Mouse (Mus musculus) ES-E14 (cell line): ENCODE measurements around the gene Mansc1. TPM values are rescaled to one million over a fixed set of nuclear protein-coding genes. Genes with fewer than 3 reads are reported as not detected.
"Not testable (repeated sequence)": the region's sequence is repeated elsewhere in the genome, so short reads cannot be mapped to it uniquely, and the experiment has no call there.

Experiments used
- DNase-seq: peaks from one replicate; pipeline ENCODE4 v3.0.0-alpha.2; 2013; ENCODE audit warnings: low read depth, low spot score
- H3K27ac ChIP-seq: 2 replicates; pipeline ENCODE4 v1.5.1; 2012; ENCODE audit warnings: low read depth, mild to moderate bottlenecking, low read length, moderate library complexity, mixed read lengths; ENCODE audit not compliant: poor library complexity, insufficient read depth, severe bottlenecking
- H3K36me3 ChIP-seq: 2 replicates; pipeline ENCODE4 v1.6.1; 2012; ENCODE audit warnings: mild to moderate bottlenecking, low read length, moderate library complexity, mixed read lengths; ENCODE audit not compliant: control insufficient read depth, poor library complexity, insufficient read depth, severe bottlenecking
- H3K4me1 ChIP-seq, 2 experiments: fragments of 150-350 bp in 1 of 2; sonication (generic) in 1 of 2; 2 replicates each; pipeline ENCODE4 v1.6.1; 2012; ENCODE audit warnings: low read length in 2 of 2, mild to moderate bottlenecking in 1 of 2, mixed read lengths in 1 of 2; ENCODE audit not compliant: control insufficient read depth in 2 of 2, insufficient read depth in 2 of 2, poor library complexity in 1 of 2
- H3K4me3 ChIP-seq, 2 experiments: fragments of 150-350 bp in 1 of 2; sonication (generic) in 1 of 2; 2 replicates each; pipeline ENCODE4 v1.5.1; 2012; ENCODE audit warnings: low read length in 2 of 2, low read depth in 1 of 2, mild to moderate bottlenecking in 1 of 2, mixed read lengths in 1 of 2; ENCODE audit not compliant: insufficient read depth in 1 of 2, poor library complexity in 1 of 2, severe bottlenecking in 1 of 2
- H3K9ac ChIP-seq: 2 replicates; pipeline ENCODE4 v1.6.1; 2012; ENCODE audit warnings: low read depth, mild to moderate bottlenecking, low read length, mixed read lengths; ENCODE audit not compliant: poor library complexity, insufficient read depth, severe bottlenecking
- H3K9me3 ChIP-seq: fragments of 150-350 bp; sonication (generic); 2 replicates; pipeline ENCODE4 v1.6.1; 2012; ENCODE audit warnings: low read depth, mild to moderate bottlenecking, low read length; ENCODE audit not compliant: control insufficient read depth, insufficient read depth
- CHD2 ChIP-seq: IDR thresholded peaks from 2 replicates; pipeline ENCODE4 v1.6.1; 2014; ENCODE audit warnings: mild to moderate bottlenecking, low read depth, low read length, inconsistent platforms
- HCFC1 ChIP-seq: IDR thresholded peaks from 2 replicates; pipeline ENCODE4 v1.6.1; 2012; ENCODE audit warnings: low read length, inconsistent platforms, borderline replicate concordance; ENCODE audit not compliant: insufficient read depth
- MAFK ChIP-seq: IDR thresholded peaks from 2 replicates; pipeline ENCODE4 v1.6.1; 2014; ENCODE audit warnings: mild to moderate bottlenecking, low read depth, low read length, inconsistent platforms; ENCODE audit not compliant: insufficient read depth
- ZC3H11A ChIP-seq: IDR thresholded peaks from 2 replicates; pipeline ENCODE4 v1.6.1; 2012; ENCODE audit warnings: low read depth, mild to moderate bottlenecking, inconsistent platforms, low read length, borderline replicate concordance
- ZNF384 ChIP-seq: IDR thresholded peaks from 2 replicates; pipeline ENCODE4 v1.6.1; 2012; ENCODE audit warnings: low read depth, low read length, inconsistent platforms
- in situ Hi-C, 2 experiments: fragments of 600-800 bp; cut with MboI; formaldehyde crosslinking; loops; one replicate each; pipeline ENCODE4 v1.15.1; 2025; ENCODE audit warnings: low sequenced_read_pairs in 2 of 2, inconsistent platforms in 1 of 2; ENCODE audit not compliant: unreplicated experiment in 2 of 2
- total RNA-seq: library from RNA; depleted of rRNA; stranded (reverse); fragments of 300-350 nt; gene quantifications from 2 replicates; pipeline ENCODE4 v1.2.3, GENCODE M21; 2012; rRNA removed

Gene Mansc1
- total RNA-seq, result 0.58 and 1.3 TPM in 2 replicates

GRCm38 (mm10) chr6:134631947-134632687, at the start of gene Mansc1:
Gene Mansc1 (minus strand): TSS chr6:134632488.
- H3K4me3 ChIP-seq, result peak within 1 kb of the TSS; percentile 62 to 82

GRCm38 (mm10) chr6:134679330-134679729, 47.0 kb upstream of the Mansc1 start:
- DNase-seq, H3K9ac ChIP-seq, H3K9me3 ChIP-seq, H3K27ac ChIP-seq, H3K4me1 ChIP-seq, in situ Hi-C loops, H3K4me3 ChIP-seq, H3K36me3 ChIP-seq: not testable (repeated sequence)

More at GRCm38 (mm10) chr6:134631947-134632687, at the start of gene Mansc1:
- Histone ChIP-seq H3K4me1 (no peaks in the 10 kb centered on the region), H3K36me3 (no peaks in the 10 kb centered on the region), H3K9ac (peak within 1 kb of the TSS; percentile 42), H3K27ac (no peak within 1 kb of the TSS), H3K9me3 (no peaks in the 10 kb centered on the region)
- TF ChIP-seq HCFC1, result peak; percentile 21; the same call in 1 of the 2 replicates
- TF ChIP-seq ZC3H11A, result no peak
- in situ Hi-C loops, result no loop called here
- no peak for DNase-seq

GRCm38 (mm10) chr6:134678037-134678436, 45.7 kb upstream of the Mansc1 start:
- Histone ChIP-seq H3K4me1 (peaks cover 0 to 2% of the 10 kb centered on the region in 2 experiments; a peak in 1 of 4 replicates), H3K9me3 (no peaks in the 10 kb centered on the region), H3K9ac (no peak overlapping the region), H3K36me3 (no peaks in the 10 kb centered on the region), H3K4me3 (no peak overlapping the region), H3K27ac (no peak overlapping the region)
- no peak for TF ChIP-seq ZNF384
- no peak for TF ChIP-seq MAFK
- no peak for TF ChIP-seq ZC3H11A
- no peak for TF ChIP-seq CHD2
- no peak for TF ChIP-seq HCFC1
- no peak for DNase-seq
- in situ Hi-C loops, result no loop called here

GRCm38 (mm10) chr6:134677504-134677903, 45.2 kb upstream of the Mansc1 start:
- in situ Hi-C loops, result no loop called here
- TF ChIP-seq ZC3H11A, result no peak
- no peak for DNase-seq
- H3K4me3 ChIP-seq, result no peak overlapping the region
- no peak overlapping the region for H3K27ac ChIP-seq
- H3K4me1 ChIP-seq, result peaks cover 0 to 2% of the 10 kb centered on the region in 2 experiments; a peak in 1 of 4 replicates
- no peak overlapping the region for H3K9ac ChIP-seq
- H3K9me3 ChIP-seq, result no peaks in the 10 kb centered on the region
- no peaks in the 10 kb centered on the region for H3K36me3 ChIP-seq

GRCm38 (mm10) chr6:134673712-134674111, 41.4 kb upstream of the Mansc1 start:
- H3K9ac ChIP-seq, H3K36me3 ChIP-seq, H3K9me3 ChIP-seq, H3K4me3 ChIP-seq, H3K27ac ChIP-seq, DNase-seq, H3K4me1 ChIP-seq: not testable (repeated sequence)
- in situ Hi-C loops, result loop anchor here in 1 of 2 experiments (25.0 kb wide), 1 partner anchor 164 kb away; the partner anchor contains the start of gene Crebl2
